Mouse (Mus musculus) limb, embryonic 13.5 days (tissue): ENCODE results near the gene Lypd6b. TPM values are rescaled to one million over a fixed set of nuclear protein-coding genes. Genes with fewer than 3 reads are reported as not detected.

Experiments used
- ATAC-seq: fragments of 200-750 bp; cut with Nextera tagmentation; 2 replicates; pipeline ENCODE4 v1.8.0; 2017; ENCODE audit warnings: low read depth, moderate number of reproducible peaks, moderate TSS enrichment; ENCODE audit not compliant: low FRiP score
- H3K27ac ChIP-seq: fragments of 300-500 bp; sonication (generic); 2 replicates; pipeline ENCODE4 v1.5.1; 2015; ENCODE audit warnings: inconsistent platforms, mild to moderate bottlenecking, moderate library complexity
- H3K27me3 ChIP-seq: fragments of 300-500 bp; sonication (generic); 2 replicates; pipeline ENCODE4 v1.6.1; 2015; ENCODE audit warnings: mild to moderate bottlenecking, inconsistent platforms
- H3K36me3 ChIP-seq: fragments of 300-500 bp; sonication (generic); 2 replicates; pipeline ENCODE4 v1.6.1; 2015; ENCODE audit warnings: inconsistent platforms, mild to moderate bottlenecking, moderate library complexity
- H3K4me1 ChIP-seq: fragments of 300-500 bp; sonication (generic); 2 replicates; pipeline ENCODE4 v1.6.1; 2015; ENCODE audit warnings: inconsistent platforms
- H3K4me2 ChIP-seq: fragments of 300-500 bp; sonication (generic); replicated peaks from 2 replicates; pipeline ENCODE4 v1.6.1; 2015; ENCODE audit warnings: inconsistent platforms, mild to moderate bottlenecking, moderate library complexity
- H3K4me3 ChIP-seq: fragments of 300-500 bp; sonication (generic); 2 replicates; pipeline ENCODE4 v1.5.1; 2015; ENCODE audit warnings: moderate library complexity, mild to moderate bottlenecking, inconsistent platforms
- H3K9ac ChIP-seq: fragments of 300-500 bp; sonication (generic); 2 replicates; pipeline ENCODE4 v1.6.1; 2015; ENCODE audit warnings: mild to moderate bottlenecking, inconsistent platforms
- H3K9me3 ChIP-seq: fragments of 300-500 bp; sonication (generic); 2 replicates; pipeline ENCODE4 v1.6.1; 2016; ENCODE audit warnings: inconsistent platforms
- WGBS: fragments of 180-500 bp; shearing (Covaris S2); methylation state at CpG from one replicate; pipeline ENCODE4 v1.1.7; 2015; 5-methylcytosine and 5-hydroxymethylcytosine counted together
- polyA plus RNA-seq: library from polyadenylated mRNA; unstranded; fragments of >200 nt; fragmentation: Nextera tagmentation; extraction: Ambion mirVana; gene quantifications from 2 replicates; pipeline ENCODE4 v1.2.1, GENCODE M21; 2015

Lypd6b gene
- polyA plus RNA-seq, 1 experiment from 2014 or later: 9.8 TPM

- no peak for ATAC-seq
- Histone ChIP-seq H3K4me1 (peaks cover 16% of the 10 kb centered on the region), H3K4me2 (no peak overlapping the region), H3K27ac (no peak overlapping the region), H3K36me3 (no peaks in the 10 kb centered on the region), H3K9me3 (no peaks in the 10 kb centered on the region), H3K27me3 (0 out of 2 replicates have a peak, but pooled peaks cover 5% of the 10 kb centered on the region), H3K4me3 (no peak overlapping the region), H3K9ac (no peak overlapping the region)
- 36% methylated on average over 11 of the region's 11 CpGs for WGBS
Observed at GRCm38 (mm10) chr2:49860219-49860962, 72.9 kb downstream of the Lypd6b start.

DNA sequence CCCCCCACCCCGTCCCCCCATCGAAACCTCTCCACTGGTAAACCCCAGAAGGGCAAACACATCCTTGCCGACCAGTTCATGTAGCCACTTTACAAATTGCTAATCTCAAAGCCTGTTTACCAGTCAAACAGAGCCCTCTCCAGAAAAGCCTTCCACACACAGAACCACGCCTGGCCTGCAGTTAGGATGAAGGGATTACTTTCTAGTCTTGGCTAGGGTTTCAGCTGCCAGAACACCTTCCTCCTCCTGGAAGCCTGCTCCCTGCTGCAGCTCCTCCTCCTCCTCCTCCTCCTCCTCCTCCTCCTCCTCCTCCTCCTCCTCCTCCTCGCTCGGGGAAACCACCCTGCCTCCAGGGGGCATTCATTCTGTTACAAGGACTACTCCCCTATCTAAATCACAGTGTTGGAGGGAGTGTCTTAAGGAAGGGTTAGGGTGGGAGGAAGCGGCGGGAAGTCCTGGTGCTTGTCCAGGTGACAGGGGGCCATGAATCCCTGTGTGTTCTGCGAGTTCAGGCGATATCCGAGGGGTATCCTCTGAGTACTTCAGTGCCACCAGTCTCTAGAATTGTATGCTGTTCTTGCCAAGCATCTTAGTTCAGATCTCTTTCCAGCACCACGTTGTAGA lies 73.6 kb downstream of the Lypd6b start:
- Histone ChIP-seq H3K9me3 (no peaks in the 10 kb centered on the region), H3K4me1 (peaks cover 10% of the 10 kb centered on the region), H3K27me3 (0 out of 2 replicates have a peak, but pooled peaks cover 5% of the 10 kb centered on the region), H3K9ac (no peak overlapping the region), H3K27ac (no peak overlapping the region), H3K4me2 (no peak overlapping the region), H3K36me3 (no peaks in the 10 kb centered on the region), H3K4me3 (no peak overlapping the region)
- 21% methylated on average over 10 of the region's 12 CpGs for WGBS
- ATAC-seq: no peak

- no peak overlapping the region for H3K27ac ChIP-seq
- H3K27me3 ChIP-seq: 0 out of 2 replicates have a peak, but pooled peaks cover 5% of the 10 kb centered on the region
- no peaks in the 10 kb centered on the region for H3K36me3 ChIP-seq
- no peaks in the 10 kb centered on the region for H3K9me3 ChIP-seq
- no peak overlapping the region for H3K9ac ChIP-seq
- H3K4me3 ChIP-seq: no peak overlapping the region
- H3K4me1 ChIP-seq: peaks cover 7% of the 10 kb centered on the region; the same call in 1 of the 2 replicates
- H3K4me2 ChIP-seq: no peak overlapping the region
- ATAC-seq: no peak
- WGBS: 64% methylated on average over 8 of the region's 8 CpGs
Observed at GRCm38 (mm10) chr2:49861658-49862057, 74.2 kb downstream of the Lypd6b start.

- Histone ChIP-seq H3K36me3 (no peaks in the 10 kb centered on the region), H3K27me3 (0 out of 2 replicates have a peak, but pooled peaks cover 4% of the 10 kb centered on the region), H3K27ac (no peak overlapping the region), H3K9ac (no peak overlapping the region), H3K4me2 (no peak overlapping the region), H3K4me1 (no peaks in the 10 kb centered on the region), H3K9me3 (no peaks in the 10 kb centered on the region), H3K4me3 (no peak overlapping the region)
- no peak for ATAC-seq
- 89% methylated on average over 9 of the region's 9 CpGs for WGBS
Observed at GRCm38 (mm10) chr2:49868116-49868858, 80.8 kb downstream of the Lypd6b start.

DNA sequence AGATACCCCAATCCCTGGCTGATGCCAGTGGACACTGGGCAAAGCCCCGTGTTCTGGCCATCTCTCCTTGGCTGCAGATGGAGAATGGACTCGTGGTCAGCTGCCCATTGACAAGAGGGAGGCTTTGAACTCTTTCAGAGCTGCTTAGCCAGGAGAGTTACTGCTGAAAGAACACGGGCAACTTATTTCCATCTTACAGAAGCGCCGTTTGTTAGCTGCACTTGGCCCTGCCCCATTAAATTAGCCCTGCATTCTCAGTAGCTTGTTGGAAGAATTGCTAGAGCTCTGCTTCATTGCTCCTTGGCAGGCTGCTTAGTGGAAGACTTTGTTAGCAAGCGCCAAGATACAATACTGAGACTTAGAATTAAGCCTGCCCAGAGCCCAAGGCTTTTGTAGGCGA lies 81.6 kb downstream of the Lypd6b start:
- H3K4me3 ChIP-seq: no peak overlapping the region
- H3K27me3 ChIP-seq: no peaks in the 10 kb centered on the region
- no peaks in the 10 kb centered on the region for H3K9me3 ChIP-seq
- H3K36me3 ChIP-seq: no peaks in the 10 kb centered on the region
- H3K27ac ChIP-seq: no peak overlapping the region
- no peaks in the 10 kb centered on the region for H3K4me1 ChIP-seq
- WGBS: 80% methylated on average over 7 of the region's 7 CpGs
- no peak overlapping the region for H3K9ac ChIP-seq
- H3K4me2 ChIP-seq: no peak overlapping the region
- no peak for ATAC-seq

GRCm38 (mm10) chr2:49869782-49870514 lies 82.5 kb downstream of the Lypd6b start:
- no peak overlapping the region for H3K27ac ChIP-seq
- no peaks in the 10 kb centered on the region for H3K36me3 ChIP-seq
- no peak overlapping the region for H3K9ac ChIP-seq
- H3K9me3 ChIP-seq: no peaks in the 10 kb centered on the region
- ATAC-seq: no peak
- no peaks in the 10 kb centered on the region for H3K27me3 ChIP-seq
- H3K4me3 ChIP-seq: no peak overlapping the region
- no peak overlapping the region for H3K4me2 ChIP-seq
- WGBS: 94% methylated on average over 10 of the region's 10 CpGs
- H3K4me1 ChIP-seq: no peaks in the 10 kb centered on the region

DNA sequence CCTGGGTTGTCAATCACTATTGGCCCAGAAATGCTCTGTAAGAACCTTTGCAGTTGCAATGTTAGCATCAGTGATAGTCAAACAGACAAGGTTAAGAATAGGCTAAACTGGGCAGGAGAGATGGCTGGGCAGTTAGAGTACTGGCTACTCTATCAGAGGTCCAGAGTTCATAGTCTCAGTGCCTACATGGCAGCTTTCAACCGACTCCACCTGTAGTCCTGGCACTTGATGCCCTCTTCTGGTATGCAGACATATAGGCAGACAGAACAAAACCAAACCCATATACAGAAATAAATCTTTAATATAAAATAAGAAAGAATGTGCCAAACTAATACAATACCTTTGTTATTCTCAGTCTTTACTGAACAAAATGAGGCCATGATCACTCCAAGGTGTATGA lies 83.5 kb downstream of the Lypd6b start:
- no peaks in the 10 kb centered on the region for H3K27me3 ChIP-seq
- no peak overlapping the region for H3K9ac ChIP-seq
- WGBS: 84% methylated on average over 1 of the region's 1 CpGs
- H3K36me3 ChIP-seq: no peaks in the 10 kb centered on the region
- H3K4me1 ChIP-seq: no peaks in the 10 kb centered on the region
- H3K4me3 ChIP-seq: no peak overlapping the region
- H3K27ac ChIP-seq: no peak overlapping the region
- ATAC-seq: no peak
- no peaks in the 10 kb centered on the region for H3K9me3 ChIP-seq
- H3K4me2 ChIP-seq: no peak overlapping the region

DNA sequence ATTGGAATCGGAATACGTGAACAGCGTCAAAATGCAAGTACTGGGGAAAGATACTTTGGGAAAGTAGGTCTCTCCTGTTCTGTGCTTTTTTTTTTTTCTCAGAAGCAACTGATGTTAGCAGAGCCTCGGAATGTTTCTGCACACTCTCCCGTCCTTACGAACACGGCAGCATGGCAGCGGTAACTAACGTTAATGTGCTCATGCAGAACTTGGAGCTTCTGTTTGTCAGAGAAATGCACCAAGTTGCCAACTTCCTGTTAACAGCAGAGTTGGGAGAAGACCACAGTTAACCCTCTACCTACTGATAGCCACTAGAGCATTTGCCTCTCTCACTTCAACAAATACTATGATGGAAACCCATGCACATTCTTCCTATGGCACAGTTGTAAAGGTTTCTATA lies 93.0 kb downstream of the Lypd6b start:
- Histone ChIP-seq H3K4me3 (no peak overlapping the region), H3K36me3 (no peaks in the 10 kb centered on the region), H3K4me1 (peaks cover 24% of the 10 kb centered on the region), H3K27me3 (no peaks in the 10 kb centered on the region), H3K4me2 (no peak overlapping the region), H3K9me3 (no peaks in the 10 kb centered on the region), H3K9ac (no peak overlapping the region), H3K27ac (no peak overlapping the region)
- 70% methylated on average over 9 of the region's 9 CpGs for WGBS
- no peak for ATAC-seq

GRCm38 (mm10) chr2:49881002-49881401 lies 93.5 kb downstream of the Lypd6b start:
- ATAC-seq: no peak
- Histone ChIP-seq H3K36me3 (no peaks in the 10 kb centered on the region), H3K27ac (no peak overlapping the region), H3K4me1 (peaks cover 29% of the 10 kb centered on the region), H3K4me2 (no peak overlapping the region), H3K9me3 (no peaks in the 10 kb centered on the region), H3K27me3 (no peaks in the 10 kb centered on the region), H3K4me3 (no peak overlapping the region), H3K9ac (no peak overlapping the region)
- 95% methylated on average over 1 of the region's 1 CpGs for WGBS

GRCm38 (mm10) chr2:49882461-49882860 lies 95.0 kb downstream of the Lypd6b start:
- 97% methylated on average over 1 of the region's 1 CpGs for WGBS
- no peaks in the 10 kb centered on the region for H3K36me3 ChIP-seq
- H3K27ac ChIP-seq: no peak overlapping the region
- H3K27me3 ChIP-seq: no peaks in the 10 kb centered on the region
- H3K4me2 ChIP-seq: no peak overlapping the region
- H3K4me3 ChIP-seq: no peak overlapping the region
- no peak for ATAC-seq
- H3K9me3 ChIP-seq: no peaks in the 10 kb centered on the region
- peaks cover 43% of the 10 kb centered on the region for H3K4me1 ChIP-seq
- no peak overlapping the region for H3K9ac ChIP-seq

DNA sequence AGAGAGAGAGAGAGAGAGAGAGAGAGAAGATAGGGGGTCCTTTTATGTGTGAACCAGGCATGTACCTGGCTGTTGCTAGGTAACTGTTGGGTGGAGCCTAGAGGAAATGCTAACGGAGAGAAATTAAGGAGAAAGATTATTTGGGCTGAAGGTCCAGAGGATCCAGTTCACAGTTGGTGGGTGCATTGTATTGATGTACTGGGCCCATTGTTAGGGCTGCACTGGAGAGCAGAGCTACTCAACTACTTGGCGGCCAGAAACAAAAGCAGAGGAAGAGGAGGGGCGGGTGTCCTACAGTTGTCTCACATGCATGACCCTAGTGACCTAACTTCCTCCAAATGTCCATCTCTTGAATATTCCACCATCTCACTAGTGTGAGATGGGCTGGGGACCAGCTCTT lies 96.5 kb downstream of the Lypd6b start:
- no peak for ATAC-seq
- 74% methylated on average over 3 of the region's 3 CpGs for WGBS
- no peak overlapping the region for H3K9ac ChIP-seq
- no peaks in the 10 kb centered on the region for H3K27me3 ChIP-seq
- H3K4me1 ChIP-seq: peaks cover 36% of the 10 kb centered on the region
- H3K9me3 ChIP-seq: no peaks in the 10 kb centered on the region
- H3K4me2 ChIP-seq: no peak overlapping the region
- no peaks in the 10 kb centered on the region for H3K36me3 ChIP-seq
- no peak overlapping the region for H3K27ac ChIP-seq
- H3K4me3 ChIP-seq: no peak overlapping the region

- no peaks in the 10 kb centered on the region for H3K9me3 ChIP-seq
- no peaks in the 10 kb centered on the region for H3K36me3 ChIP-seq
- H3K27ac ChIP-seq: no peak overlapping the region
- WGBS: 63% methylated on average over 4 of the region's 4 CpGs
- no peak for ATAC-seq
- H3K4me3 ChIP-seq: no peak overlapping the region
- no peaks in the 10 kb centered on the region for H3K27me3 ChIP-seq
- H3K4me1 ChIP-seq: peaks cover 36% of the 10 kb centered on the region
- H3K9ac ChIP-seq: no peak overlapping the region
- no peak overlapping the region for H3K4me2 ChIP-seq
Observed at GRCm38 (mm10) chr2:49886209-49886608, 98.7 kb downstream of the Lypd6b start.
